Mouse (Mus musculus) ES-E14 (cell line): ENCODE results near the gene Dnah12.

Experiments
- CHD2 ChIP-seq: IDR thresholded peaks from 2 replicates; pipeline ENCODE4 v1.6.1; 2014; ENCODE audit warnings: mild to moderate bottlenecking, low read depth, low read length, inconsistent platforms
- HCFC1 ChIP-seq: IDR thresholded peaks from 2 replicates; pipeline ENCODE4 v1.6.1; 2012; ENCODE audit warnings: low read length, inconsistent platforms, borderline replicate concordance; ENCODE audit not compliant: insufficient read depth
- MAFK ChIP-seq: IDR thresholded peaks from 2 replicates; pipeline ENCODE4 v1.6.1; 2014; ENCODE audit warnings: mild to moderate bottlenecking, low read depth, low read length, inconsistent platforms; ENCODE audit not compliant: insufficient read depth
- ZC3H11A ChIP-seq: IDR thresholded peaks from 2 replicates; pipeline ENCODE4 v1.6.1; 2012; ENCODE audit warnings: low read depth, mild to moderate bottlenecking, inconsistent platforms, low read length, borderline replicate concordance
- ZNF384 ChIP-seq: IDR thresholded peaks from 2 replicates; pipeline ENCODE4 v1.6.1; 2012; ENCODE audit warnings: low read depth, low read length, inconsistent platforms

DNA sequence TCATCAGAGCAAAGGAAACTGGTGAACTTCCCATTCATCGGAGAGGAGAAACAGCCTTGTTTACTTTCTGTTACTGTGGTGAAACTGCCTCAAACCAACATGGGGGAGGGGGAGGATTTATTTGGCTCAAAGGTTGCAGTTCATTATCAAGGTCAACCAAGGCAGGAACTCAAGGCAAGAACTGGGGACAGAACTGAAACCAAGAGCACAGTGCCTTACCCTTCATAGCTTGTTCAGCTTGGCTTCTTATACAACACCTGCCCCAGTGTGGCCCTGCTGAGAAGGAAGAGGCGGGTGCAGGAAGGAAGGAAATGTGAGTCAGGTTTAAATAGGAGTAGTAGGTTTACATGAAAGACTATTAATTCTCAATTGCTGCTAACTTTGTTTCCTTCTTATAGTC is 165.3 kb downstream of the Dnah12 start:
- no peak for TF ChIP-seq ZNF384
- no peak for TF ChIP-seq MAFK
- TF ChIP-seq ZC3H11A = no peak
- no peak for TF ChIP-seq CHD2
- TF ChIP-seq HCFC1 = no peak
